Mouse (Mus musculus): Measurements from ENCODE around the gene Plcl1.
"Not testable (repeated sequence)": the region's sequence is repeated elsewhere in the genome, so short reads cannot be mapped to it uniquely, and the experiment has no call there.

Plcl1 gene

DNA sequence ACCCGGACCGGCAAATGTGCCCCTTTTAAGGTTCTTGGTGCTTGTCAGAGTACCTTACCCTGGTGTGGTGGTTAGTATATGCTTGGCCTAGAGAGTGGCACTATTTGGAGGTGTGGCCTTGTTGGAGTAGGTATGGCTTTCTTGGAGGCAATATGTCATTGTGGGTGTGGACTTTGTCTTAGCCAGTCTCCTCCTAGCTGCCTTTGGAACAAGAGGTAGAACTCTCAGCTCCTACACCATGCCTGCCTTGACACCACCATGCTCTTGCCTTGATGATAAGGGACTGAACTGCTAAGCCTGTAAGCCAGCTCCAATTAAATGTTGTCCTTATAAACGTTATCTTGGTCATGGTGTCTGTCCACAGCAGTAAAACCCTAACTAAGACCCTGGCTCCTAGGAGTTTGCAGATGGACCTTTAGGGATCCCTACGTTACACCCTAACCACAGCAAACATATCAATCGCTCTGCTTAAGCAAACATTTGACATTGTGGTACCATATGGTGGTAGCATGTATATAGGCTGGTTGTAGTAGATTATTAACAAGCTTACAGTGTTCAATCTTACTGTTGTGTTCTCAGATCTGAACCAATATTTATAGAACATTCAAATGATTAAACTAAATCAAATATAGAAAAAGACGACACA, 39.4 kb downstream of the Plcl1 start:
- no peak for DNase-seq (ENCODE audit: low spot score)

DNA sequence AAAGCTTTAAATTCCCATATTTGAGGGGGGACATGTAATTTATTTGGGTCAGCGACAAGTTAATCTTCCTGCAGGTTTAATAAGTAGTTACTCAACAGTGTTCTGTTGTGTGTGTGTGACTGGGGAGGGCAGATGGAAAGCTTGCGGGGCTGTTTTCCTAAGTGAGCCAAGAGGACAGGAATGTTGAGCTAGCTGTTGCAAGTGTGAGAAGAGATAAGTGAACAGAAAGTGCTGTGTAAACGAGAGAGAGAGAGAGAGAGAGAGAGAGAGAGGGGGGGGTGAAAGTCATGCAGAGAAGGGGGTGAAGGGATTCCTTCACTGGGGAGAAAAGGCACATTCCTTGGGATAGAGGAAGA, 39.9 kb downstream of the Plcl1 start:
- no peak for DNase-seq (ENCODE audit: low spot score)

GRCm38 (mm10) chr1:55446273-55446672, 40.6 kb downstream of the Plcl1 start:
- no peak for DNase-seq (ENCODE audit: low spot score)

DNA sequence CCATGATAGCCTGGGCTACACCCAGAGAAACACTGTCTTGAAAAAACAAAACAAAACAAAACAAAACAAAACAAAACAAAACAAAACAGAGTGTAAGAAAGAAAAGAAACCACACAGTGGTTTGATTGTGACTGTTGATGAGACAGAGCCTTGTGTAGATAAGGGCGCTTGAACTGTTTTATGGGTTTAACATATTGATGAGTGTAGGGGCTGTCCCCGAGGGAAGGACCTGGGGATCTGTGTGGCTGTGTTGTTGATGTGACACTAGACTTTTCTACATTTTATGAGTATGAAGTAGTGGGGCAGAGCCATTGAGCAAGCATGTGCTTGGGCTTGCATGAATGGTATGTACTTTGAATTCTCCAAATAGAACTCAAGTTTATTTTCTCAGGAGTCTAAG, 41.2 kb downstream of the Plcl1 start:
- no peak for DNase-seq (ENCODE audit: low spot score)

DNA sequence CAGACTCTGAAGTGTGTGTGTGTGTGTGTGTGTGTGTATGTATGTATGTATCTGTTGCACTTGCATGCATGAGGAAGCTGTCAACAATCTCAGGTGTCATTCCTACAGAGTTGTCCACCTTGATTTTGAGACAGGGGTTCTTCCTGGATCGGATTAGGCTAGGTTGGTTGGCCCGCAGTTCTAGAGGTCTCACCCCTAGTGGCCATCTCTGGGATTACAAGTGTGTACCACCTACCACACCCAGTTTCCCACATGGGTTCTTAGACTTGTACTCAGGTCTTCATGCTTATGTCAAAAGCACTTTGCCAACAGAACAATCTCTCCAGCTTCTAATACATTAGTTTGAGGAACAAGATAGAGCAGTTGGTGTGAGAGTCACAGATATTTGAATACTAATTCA, 41.9 kb downstream of the Plcl1 start:
- DNase-seq (ENCODE audit: low spot score), result no peak

DNA sequence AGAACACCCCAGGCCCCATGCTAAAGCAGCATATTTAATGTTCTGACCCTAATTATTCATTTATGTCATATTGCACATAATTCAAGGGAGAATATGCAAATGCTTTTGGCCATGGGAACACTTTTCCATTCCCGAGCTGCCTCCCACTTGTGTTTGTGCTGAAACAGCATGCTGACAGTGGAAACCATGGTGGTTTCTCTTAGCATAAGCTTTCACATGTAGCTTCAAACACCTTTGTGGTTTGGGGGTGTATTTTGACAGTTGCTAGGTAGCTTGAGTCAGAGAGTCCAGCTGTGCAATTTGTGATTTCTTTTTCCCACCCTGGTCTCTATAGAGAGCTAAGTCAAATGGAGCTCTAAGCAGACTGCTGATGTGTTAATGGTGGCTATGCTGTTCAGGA, 42.4 kb downstream of the Plcl1 start:
- no peak for DNase-seq (ENCODE audit: low spot score)

- no peak for DNase-seq (ENCODE audit: low spot score)
These were observed 44.1 kb downstream of the Plcl1 start for GRCm38 (mm10) chr1:55449779-55450178.

- DNase-seq (ENCODE audit: low spot score), result no peak
These were observed 48.4 kb downstream of the Plcl1 start for GRCm38 (mm10) chr1:55454119-55454518.

- no peak for DNase-seq (ENCODE audit: low spot score)
These were observed 56.6 kb downstream of the Plcl1 start for GRCm38 (mm10) chr1:55462301-55462700.

GRCm38 (mm10) chr1:55473756-55474155, 68.0 kb downstream of the Plcl1 start:
- no peak for DNase-seq (ENCODE audit: low spot score)

GRCm38 (mm10) chr1:55474976-55475375, 69.3 kb downstream of the Plcl1 start:
- no peak for DNase-seq (ENCODE audit: low spot score)

DNA sequence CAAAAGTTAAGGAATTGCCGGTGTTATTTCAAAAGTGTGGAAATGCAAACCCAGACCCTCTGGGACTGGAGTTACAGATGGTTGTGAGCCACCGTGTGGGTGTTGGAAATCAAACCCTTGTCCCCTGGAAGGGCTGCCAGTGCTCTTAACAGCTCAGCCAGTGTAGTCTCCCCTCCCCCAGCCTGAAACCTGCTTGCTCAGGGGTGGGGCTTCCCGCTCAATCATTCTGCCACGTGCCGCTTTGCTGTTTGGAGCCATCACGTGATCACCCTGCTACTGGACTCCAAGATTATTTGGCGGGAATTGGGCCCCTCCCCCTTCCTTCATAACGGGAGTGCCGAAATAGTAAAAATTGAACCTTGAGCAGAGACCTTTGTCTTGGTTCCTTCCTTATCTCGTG, 81.7 kb downstream of the Plcl1 start:
- not testable (repeated sequence) for DNase-seq (ENCODE audit: low spot score)

GRCm38 (mm10) chr1:55488261-55488660, 82.5 kb downstream of the Plcl1 start:
- no peak for DNase-seq (ENCODE audit: low spot score)

- no peak for DNase-seq (ENCODE audit: low spot score)
These were observed 83.6 kb downstream of the Plcl1 start for GRCm38 (mm10) chr1:55489355-55489754.

GRCm38 (mm10) chr1:55499872-55500271, 94.2 kb downstream of the Plcl1 start:
- no peak for DNase-seq (ENCODE audit: low spot score)

GRCm38 (mm10) chr1:55500981-55501682, 95.4 kb downstream of the Plcl1 start:
- no peak for DNase-seq (ENCODE audit: low spot score)

- no peak for DNase-seq (ENCODE audit: low spot score)
These were observed 100.1 kb downstream of the Plcl1 start for GRCm38 (mm10) chr1:55505811-55506210.

GRCm38 (mm10) chr1:55507061-55507460, 101.3 kb downstream of the Plcl1 start:
- DNase-seq (ENCODE audit: low spot score), result no peak

DNA sequence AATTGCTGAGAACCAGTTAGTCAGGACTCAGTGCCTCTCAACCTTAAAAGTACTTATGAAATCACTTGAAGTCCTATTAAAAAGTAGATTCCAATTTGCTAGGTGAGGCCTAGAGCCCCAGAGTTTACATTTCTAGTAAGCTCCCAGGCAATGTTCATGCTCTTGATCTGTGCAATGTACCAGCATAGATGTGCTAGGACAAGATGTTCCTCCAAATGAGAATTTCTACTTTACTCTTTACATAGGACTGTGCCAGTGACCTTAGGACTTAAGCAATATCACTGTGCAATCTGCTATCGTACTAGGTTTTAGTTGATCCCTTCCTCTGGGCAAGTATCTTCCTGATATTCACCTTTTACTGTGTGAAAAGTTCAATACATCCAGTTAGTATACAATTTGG, 103.9 kb downstream of the Plcl1 start:
- no peak for DNase-seq (ENCODE audit: low spot score)

DNA sequence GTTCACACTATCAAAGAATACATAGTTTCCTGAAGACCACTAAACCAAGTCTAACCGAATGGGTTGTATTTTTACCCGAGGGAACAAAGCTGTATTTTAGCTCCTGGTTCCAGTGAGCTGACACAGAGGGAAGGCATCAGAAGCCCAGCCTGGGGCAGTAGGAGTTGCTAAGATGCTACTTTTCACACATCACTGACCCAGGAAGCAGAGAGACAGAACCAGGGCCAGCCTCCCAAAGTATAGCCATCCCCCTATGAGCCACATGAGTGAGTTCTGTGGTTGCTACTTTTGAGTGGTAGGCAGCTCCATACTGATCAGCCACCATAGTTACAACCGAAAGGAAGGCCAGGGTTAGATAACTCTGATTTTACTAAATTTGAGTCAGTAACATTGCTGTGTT, 106.4 kb downstream of the Plcl1 start:
- no peak for DNase-seq (ENCODE audit: low spot score)

DNA sequence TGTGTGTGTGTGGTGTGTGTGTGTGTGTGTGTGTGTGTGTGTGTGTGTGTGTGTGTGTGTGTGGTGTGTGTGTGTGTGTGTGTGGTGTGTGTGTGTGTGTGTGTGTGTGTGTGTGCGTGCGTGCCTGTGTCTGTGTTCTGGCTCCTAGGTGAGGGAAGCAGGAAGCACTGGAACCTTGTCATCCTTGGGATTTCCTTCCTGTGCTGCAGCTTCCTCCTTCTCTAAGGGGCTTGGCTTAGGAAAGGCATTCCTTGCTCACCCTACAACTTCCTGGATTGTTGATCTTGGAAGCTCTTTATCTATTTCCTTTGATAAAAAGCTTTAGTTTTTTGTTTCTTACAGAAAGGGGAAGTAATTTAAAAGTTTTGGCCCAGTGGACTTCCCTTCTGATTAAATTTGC, 107.1 kb downstream of the Plcl1 start:
- not testable (repeated sequence) for DNase-seq (ENCODE audit: low spot score)

DNA sequence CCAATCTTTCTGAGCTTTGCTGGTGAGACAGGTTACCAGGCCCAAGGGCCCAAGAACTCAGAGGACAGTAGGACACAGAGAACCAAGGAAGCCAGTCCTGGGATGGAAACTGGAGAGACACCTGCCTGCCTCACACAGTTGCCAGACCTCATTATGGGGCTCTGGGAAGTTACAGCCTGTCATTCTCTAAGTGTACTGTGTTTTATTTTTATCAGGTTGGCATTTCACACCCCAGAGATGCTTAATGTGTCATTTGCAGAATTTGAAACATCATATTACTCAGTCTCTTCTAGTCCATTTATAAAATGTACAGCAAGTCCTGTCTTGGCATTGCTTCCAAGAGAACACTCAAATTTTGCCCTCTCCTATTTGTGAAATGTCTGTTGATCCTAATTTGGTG, 111.5 kb downstream of the Plcl1 start:
- DNase-seq (ENCODE audit: low spot score), result no peak

GRCm38 (mm10) chr1:55523966-55524365, 118.2 kb downstream of the Plcl1 start:
- no peak for DNase-seq (ENCODE audit: low spot score)

DNA sequence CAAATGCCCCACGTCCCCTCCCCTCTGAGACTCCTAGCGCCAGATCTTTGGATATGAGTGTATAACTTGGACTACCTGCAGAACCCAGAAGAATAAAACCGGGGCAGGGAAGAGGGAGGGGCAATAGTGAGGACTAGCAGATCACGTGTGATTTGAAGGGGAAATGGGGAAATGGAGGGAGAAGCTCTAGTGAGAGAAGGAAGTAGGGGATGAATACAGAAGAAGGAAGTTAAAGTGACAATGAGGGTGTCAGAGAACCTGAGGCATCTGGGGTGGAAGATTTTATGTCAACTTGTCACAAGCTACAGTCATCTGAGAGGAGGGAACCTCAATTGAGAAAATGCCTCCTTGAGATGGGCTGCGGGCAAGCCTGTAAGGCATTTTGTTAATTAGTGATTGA, 119.4 kb downstream of the Plcl1 start:
- no peak for DNase-seq (ENCODE audit: low spot score)

Measured in MN1 (cell line).